Mouse (Mus musculus) MEL (cell line): ENCODE results near the gene Evx1. TPM values are rescaled to one million over a fixed set of nuclear protein-coding genes. Genes with fewer than 3 reads are reported as not detected.

Source experiments
- DNase-seq: peaks from one replicate; pipeline ENCODE4 v3.0.0; 2011; ENCODE audit warnings: low read depth, low spot score
- H3K27ac ChIP-seq: 2 replicates; pipeline ENCODE4 v1.5.1; 2012; ENCODE audit warnings: low read depth, mild to moderate bottlenecking, control low read depth, low read length, moderate library complexity; ENCODE audit not compliant: control insufficient read depth
- H3K27me3 ChIP-seq, 2 experiments: fragments of 150-350 bp in 1 of 2; sonication (generic) in 1 of 2; 2 replicates each; pipeline ENCODE4 v1.6.1; 2012; ENCODE audit warnings: low read length in 2 of 2, mild to moderate bottlenecking in 2 of 2, improper control_type of control experiment in 1 of 2, moderate library complexity in 1 of 2; ENCODE audit not compliant: insufficient read depth in 2 of 2, control insufficient read depth in 1 of 2
- H3K36me3 ChIP-seq, 2 experiments: 2 replicates each; pipeline ENCODE4 v1.6.1; 2012 to 2014; ENCODE audit warnings: low read length in 2 of 2, improper control_type of control experiment in 1 of 2, inconsistent platforms in 1 of 2, mild to moderate bottlenecking in 1 of 2; ENCODE audit not compliant: insufficient read depth in 2 of 2, control insufficient read depth in 1 of 2
- H3K4me1 ChIP-seq, 2 experiments: fragments of 150-350 bp in 1 of 2; sonication (generic) in 1 of 2; 2 replicates each; pipeline ENCODE4 v1.6.1; 2012; ENCODE audit warnings: low read length in 2 of 2, improper control_type of control experiment in 1 of 2, mild to moderate bottlenecking in 1 of 2; ENCODE audit not compliant: insufficient read depth in 2 of 2, control insufficient read depth in 1 of 2
- H3K4me3 ChIP-seq, 2 experiments: fragments of 150-350 bp in 1 of 2; sonication (generic) in 1 of 2; 2 replicates each; pipeline ENCODE4 v1.5.1; 2012; ENCODE audit warnings: low read depth in 2 of 2, low read length in 2 of 2, mild to moderate bottlenecking in 2 of 2, moderate library complexity in 2 of 2, control low read depth in 1 of 2, improper control_type of control experiment in 1 of 2; ENCODE audit not compliant: control insufficient read depth in 1 of 2, insufficient read depth in 1 of 2
- H3K79me2 ChIP-seq: 2 replicates; pipeline ENCODE4 v1.6.1; 2012; ENCODE audit warnings: mild to moderate bottlenecking, low read length, moderate library complexity; ENCODE audit not compliant: control insufficient read depth, poor library complexity, insufficient read depth
- H3K9ac ChIP-seq: 2 replicates; pipeline ENCODE4 v1.6.1; 2012; ENCODE audit warnings: low read depth, mild to moderate bottlenecking, control low read depth, low read length, moderate library complexity; ENCODE audit not compliant: control insufficient read depth, poor library complexity, severe bottlenecking
- H3K9me3 ChIP-seq: fragments of 150-350 bp; sonication (generic); replicated peaks from 2 replicates; pipeline ENCODE4 v1.6.1; 2012; ENCODE audit warnings: mild to moderate bottlenecking, low read length, improper control_type of control experiment, moderate library complexity; ENCODE audit not compliant: insufficient read depth
- CHD2 ChIP-seq: IDR thresholded peaks from 2 replicates; pipeline ENCODE4 v1.6.1; 2011; ENCODE audit warnings: low read length, improper control_type of control experiment
- CTCF ChIP-seq, 3 experiments: IDR thresholded peaks in 2 of 3; conservative IDR thresholded peaks in 1 of 3; 2 replicates each; pipeline ENCODE4 v1.5.1; 2011 to 2012; ENCODE audit warnings: low read length in 3 of 3, low read depth in 2 of 3, mild to moderate bottlenecking in 2 of 3, improper control_type of control experiment in 1 of 3, inconsistent platforms in 1 of 3, mixed read lengths in 1 of 3, moderate library complexity in 1 of 3; ENCODE audit not compliant: control insufficient read depth in 1 of 3, insufficient read depth in 1 of 3, poor library complexity in 1 of 3, severe bottlenecking in 1 of 3
- ETS1 ChIP-seq: IDR thresholded peaks from 2 replicates; pipeline ENCODE4 v1.6.1; 2012; ENCODE audit warnings: low read depth, mild to moderate bottlenecking, inconsistent platforms, low read length, improper control_type of control experiment, moderate library complexity
- GABPA ChIP-seq: IDR thresholded peaks from 2 replicates; pipeline ENCODE4 v1.6.1; 2012; ENCODE audit warnings: low read depth, mild to moderate bottlenecking, inconsistent platforms, low read length, improper control_type of control experiment, moderate library complexity
- GATA1 ChIP-seq: IDR thresholded peaks from 2 replicates; pipeline ENCODE4 v1.6.1; 2011; ENCODE audit warnings: low read depth, low read length, improper control_type of control experiment
- HCFC1 ChIP-seq: IDR thresholded peaks from 2 replicates; pipeline ENCODE4 v1.6.1; 2012; ENCODE audit warnings: low read depth, mild to moderate bottlenecking, inconsistent platforms, low read length, improper control_type of control experiment, moderate library complexity
- MAFK ChIP-seq: IDR thresholded peaks from 2 replicates; pipeline ENCODE4 v1.6.1; 2011; ENCODE audit warnings: low read depth, mild to moderate bottlenecking, low read length, improper control_type of control experiment, borderline replicate concordance
- MAZ ChIP-seq: IDR thresholded peaks from 2 replicates; pipeline ENCODE4 v1.6.1; 2012; ENCODE audit warnings: low read depth, mild to moderate bottlenecking, inconsistent platforms, low read length, improper control_type of control experiment
- MEF2A ChIP-seq: IDR thresholded peaks from 2 replicates; pipeline ENCODE4 v1.6.1; 2014; ENCODE audit warnings: low read depth, mild to moderate bottlenecking, inconsistent platforms, low read length, improper control_type of control experiment; ENCODE audit not compliant: poor library complexity, insufficient replicate concordance, severe bottlenecking; ENCODE audit errors: extremely low read depth
- POLR2A ChIP-seq, 2 experiments: IDR thresholded peaks; 2 replicates each; pipeline ENCODE4 v1.6.1; 2011 to 2012; ENCODE audit warnings: low read length in 2 of 2, mild to moderate bottlenecking in 2 of 2, control low read depth in 1 of 2, improper control_type of control experiment in 1 of 2, low read depth in 1 of 2, moderate library complexity in 1 of 2; ENCODE audit not compliant: control insufficient read depth in 1 of 2, insufficient read depth in 1 of 2, poor library complexity in 1 of 2
- POLR2AphosphoS2 ChIP-seq: IDR thresholded peaks from 2 replicates; pipeline ENCODE4 v1.6.1; 2011; ENCODE audit warnings: low read length, improper control_type of control experiment
- POLR2AphosphoS5 ChIP-seq: IDR thresholded peaks from 2 replicates; pipeline ENCODE4 v1.6.1; 2012; ENCODE audit warnings: low read depth, borderline replicate concordance, mild to moderate bottlenecking, inconsistent platforms, low read length, moderate library complexity, mixed read lengths
- RCOR1 ChIP-seq: IDR thresholded peaks from 2 replicates; pipeline ENCODE4 v1.6.1; 2012; ENCODE audit warnings: low read depth, mild to moderate bottlenecking, inconsistent platforms, low read length, improper control_type of control experiment
- TAL1 ChIP-seq: IDR thresholded peaks from 2 replicates; pipeline ENCODE4 v1.6.1; 2012; ENCODE audit warnings: mild to moderate bottlenecking, inconsistent platforms, low read length, moderate library complexity, mixed read lengths
- TCF12 ChIP-seq: IDR thresholded peaks from 2 replicates; pipeline ENCODE4 v1.6.1; 2014; ENCODE audit warnings: low read depth, mild to moderate bottlenecking, inconsistent platforms, low read length, improper control_type of control experiment, moderate library complexity
- UBTF ChIP-seq: IDR thresholded peaks from 2 replicates; pipeline ENCODE4 v1.6.1; 2012; ENCODE audit warnings: low read depth, mild to moderate bottlenecking, inconsistent platforms, low read length, improper control_type of control experiment, moderate library complexity, borderline replicate concordance; ENCODE audit not compliant: insufficient read depth
- ZC3H11A ChIP-seq: IDR thresholded peaks from 2 replicates; pipeline ENCODE4 v1.6.1; 2012; ENCODE audit warnings: low read depth, mild to moderate bottlenecking, inconsistent platforms, low read length, improper control_type of control experiment
- ZKSCAN1 ChIP-seq: IDR thresholded peaks from 2 replicates; pipeline ENCODE4 v1.6.1; 2012; ENCODE audit warnings: low read depth, mild to moderate bottlenecking, inconsistent platforms, low read length, improper control_type of control experiment, moderate library complexity
- polyA plus RNA-seq, 2 experiments: library from polyadenylated mRNA; stranded (reverse) in 1 of 2; unstranded in 1 of 2; fragments of >175 nt in 1 of 2; fragments of >200 nt in 1 of 2; gene quantifications; 2 replicates each; pipeline versions ENCODE4 v1.2.1 to v1.2.4; 2012; ENCODE audit warnings: low replicate concordance in 2 of 2, low read depth in 1 of 2; ENCODE audit not compliant: insufficient read length in 2 of 2, insufficient read depth in 1 of 2, missing spikeins in 1 of 2
- total RNA-seq: library from RNA; depleted of rRNA; stranded (reverse); fragments of 300-350 nt; gene quantifications from 2 replicates; pipeline ENCODE4 v1.2.3, GENCODE M21; 2012

The Evx1 gene
- total and polyA plus RNA-seq, 3 experiments, result not detected

- Histone ChIP-seq H3K27ac (no peak overlapping the region), H3K36me3 (no peaks in the 10 kb centered on the region), H3K9me3 (no peaks in the 10 kb centered on the region), H3K9ac (no peak overlapping the region), H3K27me3 (no peaks in the 10 kb centered on the region), H3K4me3 (no peak overlapping the region), H3K79me2 (no peaks in the 10 kb centered on the region), H3K4me1 (no peaks in the 10 kb centered on the region)
- TF ChIP-seq UBTF (no peak), MEF2A (no peak), ZC3H11A (no peak), HCFC1 (no peak), POLR2AphosphoS2 (no peak)
- no peak for DNase-seq
Measured at GRCm38 (mm10) chr6:52316413-52317184, 3.3 kb downstream of the Evx1 start.

DNA sequence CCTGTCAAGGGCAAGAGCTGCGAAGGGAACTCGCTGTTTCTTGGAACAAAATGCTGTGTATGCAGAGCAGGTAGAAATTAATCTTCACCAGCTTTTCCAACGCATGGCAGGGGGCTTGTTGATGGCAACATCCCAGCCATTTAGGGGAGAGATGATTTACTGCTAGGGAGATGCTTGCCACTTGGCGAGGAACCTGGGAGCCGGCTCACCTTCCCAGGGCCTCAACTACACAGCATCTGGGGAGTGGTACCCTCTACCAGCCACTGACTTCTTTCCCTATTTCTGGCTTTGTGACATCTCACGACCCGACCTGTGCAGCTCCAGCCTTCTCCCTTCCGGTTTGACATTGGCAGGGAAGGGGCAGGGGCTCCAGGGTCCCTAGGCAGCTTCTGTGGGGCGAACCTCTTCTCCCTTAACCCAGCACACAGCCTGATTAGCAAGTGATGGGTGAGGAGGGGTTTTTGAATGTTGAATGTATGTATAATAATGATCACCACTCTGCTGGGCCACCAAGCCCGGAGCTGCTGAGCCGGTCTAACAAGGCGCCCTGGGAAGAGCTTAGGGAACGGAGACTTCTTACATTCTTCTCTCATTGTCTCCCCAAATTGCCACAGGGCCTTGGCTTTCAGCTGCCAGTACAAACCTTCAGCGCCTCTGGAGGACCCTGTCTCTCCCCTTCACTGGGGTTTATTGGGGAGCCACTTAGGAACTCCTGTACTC is 4.3 kb downstream of the Evx1 start:
- Histone ChIP-seq H3K27me3 (no peaks in the 10 kb centered on the region), H3K36me3 (no peaks in the 10 kb centered on the region), H3K4me1 (no peaks in the 10 kb centered on the region), H3K9me3 (no peaks in the 10 kb centered on the region), H3K27ac (no peak overlapping the region)
- no peak for TF ChIP-seq HCFC1
- TF ChIP-seq ZC3H11A, result no peak
- TF ChIP-seq TCF12, result no peak
- TF ChIP-seq CTCF (IDR thresholded peaks at IDR 0.05 in 2 of 3, conservative IDR thresholded peaks at IDR 0.05 in 1 of 3; ENCODE audit: control insufficient read depth in 1 of 3, insufficient read depth in 1 of 3, low read depth in 2 of 3, low read length in 3 of 3, poor library complexity in 1 of 3, severe bottlenecking in 1 of 3), result no peak
- TF ChIP-seq TAL1, result no peak
- no peak for TF ChIP-seq GATA1
- no peak for TF ChIP-seq POLR2AphosphoS5
- no peak for TF ChIP-seq GABPA
- no peak for TF ChIP-seq MAFK
- no peak for TF ChIP-seq UBTF
- TF ChIP-seq ETS1, result no peak
- TF ChIP-seq CHD2, result no peak
- no peak for TF ChIP-seq RCOR1
- no peak for TF ChIP-seq MAZ
- TF ChIP-seq POLR2A (IDR thresholded peaks at IDR 0.05; ENCODE audit: control insufficient read depth in 1 of 2, insufficient read depth in 1 of 2, low read depth in 1 of 2, low read length in 2 of 2, poor library complexity in 1 of 2), result no peak
- no peak for TF ChIP-seq ZKSCAN1
- TF ChIP-seq, all 39 proteins: peak for 0
- Histone ChIP-seq H3K79me2 (no peaks in the 10 kb centered on the region), H3K4me3 (no peak overlapping the region), H3K9ac (no peak overlapping the region)
- no peak for DNase-seq
